Mouse (Mus musculus): ENCODE results near the gene Tekt3.

GRCm38 (mm10) chr11:63094496-63094895, 33.0 kb downstream of the Tekt3 start:
- TF ChIP-seq POLR2A (IDR thresholded peaks at IDR 0.05; ENCODE audit: insufficient read depth, low read depth, low read length) = no peak
- TF ChIP-seq CTCF (IDR thresholded peaks at IDR 0.05; ENCODE audit: insufficient read depth, low read depth, low read length) = no peak

Measured in olfactory bulb, adult 2 months (tissue).